Mouse (Mus musculus) cerebellum, adult 2 months (tissue): ENCODE results near the gene Isoc2b.

ENCODE experiments used
- CTCF ChIP-seq: fragments of 200-500 bp; IDR thresholded peaks from 2 replicates; pipeline ENCODE4 v1.5.1; 2011; ENCODE audit warnings: low read depth, mild to moderate bottlenecking, control low read depth, low read length, moderate library complexity, borderline replicate concordance; ENCODE audit not compliant: insufficient read depth
- POLR2A ChIP-seq: fragments of 200-500 bp; IDR thresholded peaks from 2 replicates; pipeline ENCODE4 v1.6.1; 2011; ENCODE audit warnings: low read length, control low read depth, borderline replicate concordance; ENCODE audit not compliant: insufficient read depth

DNA sequence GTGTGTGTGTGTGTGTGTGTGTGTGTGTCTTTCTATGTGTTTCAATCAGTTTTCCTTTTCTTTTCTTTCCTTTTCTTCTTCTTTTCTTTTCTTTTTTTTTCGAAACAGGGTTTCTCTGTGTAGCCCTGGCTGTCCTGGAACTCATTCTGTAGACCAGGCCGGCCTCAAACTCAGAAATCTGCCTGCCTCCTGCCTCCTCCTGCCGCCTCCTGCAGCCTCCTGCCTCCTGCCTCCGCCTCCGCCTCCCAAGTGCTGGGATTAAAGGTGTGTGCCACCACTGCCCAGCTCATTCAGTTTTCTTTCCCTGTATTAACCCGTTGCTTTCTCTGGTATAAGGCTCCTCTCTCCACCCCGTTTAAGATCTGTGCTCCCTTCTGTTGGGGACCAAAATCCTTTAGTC is 12.7 kb downstream of the Isoc2b start:
- TF ChIP-seq POLR2A (no peak), CTCF (no peak)
